Mouse (Mus musculus) spleen, adult 18-20 months (tissue): ENCODE measurements around the gene 1110059E24Rik.
"Not testable (repeated sequence)": the region's sequence is repeated elsewhere in the genome, so short reads cannot be mapped to it uniquely, and the experiment has no call there.

ENCODE experiments used
- DNase-seq, 2 experiments: peaks; one replicate each; pipeline ENCODE4 v3.0.0; 2022; ENCODE audit warnings: mixed read lengths in 2 of 2

Gene 1110059E24Rik

GRCm38 (mm10) chr19:21652285-21653171, at the start of gene 1110059E24Rik:
Gene 1110059E24Rik (minus strand): TSS chr19:21652976.
- DNase-seq: peak; percentile 87 to 97

- DNase-seq: no peak
Observed at GRCm38 (mm10) chr19:21680986-21681385, 28.2 kb upstream of the 1110059E24Rik start.

GRCm38 (mm10) chr19:21680091-21680490, 27.3 kb upstream of the 1110059E24Rik start:
- DNase-seq: no peak

- no peak for DNase-seq
Observed at GRCm38 (mm10) chr19:21674354-21675096, 21.7 kb upstream of the 1110059E24Rik start.

- DNase-seq: no peak
Observed at GRCm38 (mm10) chr19:21669650-21670049, 16.9 kb upstream of the 1110059E24Rik start.

- no peak for DNase-seq
Observed at GRCm38 (mm10) chr19:21663756-21664456, 11.1 kb upstream of the 1110059E24Rik start.

- DNase-seq: no peak
Observed at GRCm38 (mm10) chr19:21660734-21661133, 8.0 kb upstream of the 1110059E24Rik start.

GRCm38 (mm10) chr19:21654788-21655187, 2.0 kb upstream of the 1110059E24Rik start:
- no peak for DNase-seq

GRCm38 (mm10) chr19:21653172-21653981, 601 bp upstream of the 1110059E24Rik start, which contains the start of gene Abhd17b:
Gene Abhd17b (plus strand): TSS chr19:21653185.
- peak; percentile 46 to 55 for DNase-seq

- no peak for DNase-seq
Observed at GRCm38 (mm10) chr19:21651664-21652063, 1.1 kb downstream of the 1110059E24Rik start.

- DNase-seq: no peak
Observed at GRCm38 (mm10) chr19:21646142-21646541, 6.6 kb downstream of the 1110059E24Rik start.

- DNase-seq: no peak
Observed at GRCm38 (mm10) chr19:21645301-21645700, 7.5 kb downstream of the 1110059E24Rik start.

GRCm38 (mm10) chr19:21643935-21644334, 8.8 kb downstream of the 1110059E24Rik start:
- DNase-seq: no peak

GRCm38 (mm10) chr19:21637672-21638071, 15.1 kb downstream of the 1110059E24Rik start:
- DNase-seq: no peak

- DNase-seq: no peak
Observed at GRCm38 (mm10) chr19:21636907-21637306, 15.9 kb downstream of the 1110059E24Rik start.

- DNase-seq: no peak
Observed at GRCm38 (mm10) chr19:21635406-21635805, 17.4 kb downstream of the 1110059E24Rik start.

GRCm38 (mm10) chr19:21630656-21631331, 22.0 kb downstream of the 1110059E24Rik start:
- peak; percentile 35 to 47 for DNase-seq

- no peak for DNase-seq
Observed at GRCm38 (mm10) chr19:21629501-21629900, 23.3 kb downstream of the 1110059E24Rik start.

- DNase-seq: no peak
Observed at GRCm38 (mm10) chr19:21629030-21629429, 23.7 kb downstream of the 1110059E24Rik start.

- DNase-seq: not testable (repeated sequence)
Observed at GRCm38 (mm10) chr19:21628440-21628839, 24.3 kb downstream of the 1110059E24Rik start.

GRCm38 (mm10) chr19:21626271-21626988, 26.3 kb downstream of the 1110059E24Rik start:
- no peak for DNase-seq
